Mouse (Mus musculus) adrenal gland, adult 8-10 months (tissue): ENCODE data around the gene Nr2f1. TPM values are rescaled to one million over a fixed set of nuclear protein-coding genes. Genes with fewer than 3 reads are reported as not detected.

Experiments
- DNase-seq: peaks from one replicate; pipeline ENCODE4 v3.0.0; 2022
- total RNA-seq, 4 experiments: library from RNA; stranded (reverse); gene quantifications; 2 replicates each; pipeline ENCODE4 v1.2.4; 2022

Nr2f1 gene
- total RNA-seq, 4 experiments from 2014 or later = 19.1 to 26.2 (median 21.7) TPM

DNA sequence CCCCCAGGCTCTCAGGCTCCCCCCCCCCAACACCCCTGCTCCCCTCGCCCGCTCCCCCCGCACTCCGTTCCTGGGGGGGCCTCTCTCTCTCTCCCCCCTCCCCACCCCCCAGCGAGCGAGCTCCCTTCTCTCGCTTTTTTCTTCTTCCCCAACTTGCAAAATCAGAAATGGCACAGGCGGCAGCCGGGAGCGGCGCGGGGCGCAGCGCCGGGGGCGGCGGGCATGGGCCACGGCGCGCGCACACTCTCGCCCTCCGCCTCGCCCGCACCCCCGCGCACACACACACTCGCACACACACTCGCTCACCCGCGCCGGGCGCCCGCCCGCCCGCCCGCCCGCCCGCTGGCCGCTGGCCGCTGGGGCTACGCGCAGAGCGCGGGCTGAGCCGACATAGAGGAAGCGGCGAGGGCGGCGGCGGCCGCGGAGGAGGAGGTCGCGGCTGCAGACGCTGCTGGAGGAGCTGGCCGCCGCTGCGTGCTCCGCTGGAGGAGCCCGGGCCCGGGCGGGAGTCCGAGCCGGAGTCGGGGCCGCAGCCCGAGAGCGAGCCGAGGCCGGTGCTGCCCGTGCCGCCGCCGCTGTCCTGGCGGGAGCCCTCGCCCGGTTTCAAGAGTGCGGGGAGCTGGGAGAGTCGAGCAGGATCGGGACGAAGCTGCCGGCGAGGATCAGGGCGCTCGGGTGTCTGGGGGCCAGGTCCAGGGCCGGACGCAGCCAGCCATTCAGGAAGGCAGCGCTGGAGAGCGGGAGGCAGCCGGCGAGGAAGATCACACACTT lies 501 bp downstream of the Nr2f1 start:
- DNase-seq = no peak

DNA sequence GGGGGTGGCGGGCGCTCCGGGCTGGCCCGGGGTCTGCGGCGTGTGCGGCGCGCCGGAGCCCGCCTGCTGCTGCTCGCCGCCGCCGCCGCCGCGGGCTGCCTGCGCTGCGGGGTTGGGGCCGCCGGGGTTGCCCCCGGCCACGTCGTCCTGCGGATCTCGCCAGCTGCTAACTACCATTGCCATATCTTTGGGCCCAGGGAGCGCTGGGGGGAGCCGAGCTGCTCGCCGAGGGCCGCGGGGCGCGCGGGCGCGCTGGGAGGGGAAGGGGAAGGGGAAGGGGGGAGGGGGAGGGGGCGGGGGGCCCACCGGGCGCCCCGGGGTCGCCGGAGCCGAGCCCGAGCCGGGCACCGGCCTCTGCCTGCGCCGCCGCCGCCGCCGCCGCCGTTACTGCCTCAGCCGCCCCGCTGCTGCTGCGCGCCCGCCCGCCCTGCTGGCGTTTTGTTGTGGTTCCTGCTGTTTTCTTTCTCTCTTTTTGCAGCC lies 1.1 kb downstream of the Nr2f1 start:
- DNase-seq = no peak

DNA sequence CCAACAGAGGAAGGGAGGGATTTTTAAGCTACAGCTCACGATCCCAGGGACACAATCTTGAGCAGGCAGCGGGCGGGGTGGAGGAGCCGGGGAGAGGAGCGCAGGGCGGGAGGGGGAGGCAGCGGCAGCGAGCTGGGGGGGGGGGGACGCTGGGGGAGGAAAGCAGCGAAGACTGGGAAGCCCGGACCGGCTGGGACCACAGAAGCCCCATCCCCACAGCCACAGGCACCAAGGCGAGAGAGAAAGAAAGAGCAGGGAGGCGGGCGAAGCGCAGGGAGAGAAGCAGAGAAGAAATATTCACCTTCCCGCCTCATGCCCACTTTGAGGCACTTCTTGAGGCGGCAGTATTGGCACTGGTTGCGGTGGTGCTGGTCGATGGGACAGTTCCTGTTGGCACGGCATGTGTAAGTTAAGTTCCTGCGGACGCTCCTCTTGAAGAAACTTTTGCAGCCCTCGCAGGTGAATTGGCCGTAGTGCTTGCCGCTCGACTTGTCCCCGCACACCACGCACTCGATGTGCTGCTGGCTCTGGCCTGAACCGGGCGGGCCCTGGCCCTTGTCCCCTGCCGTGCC lies 1.7 kb downstream of the Nr2f1 start:
- no peak for DNase-seq

DNA sequence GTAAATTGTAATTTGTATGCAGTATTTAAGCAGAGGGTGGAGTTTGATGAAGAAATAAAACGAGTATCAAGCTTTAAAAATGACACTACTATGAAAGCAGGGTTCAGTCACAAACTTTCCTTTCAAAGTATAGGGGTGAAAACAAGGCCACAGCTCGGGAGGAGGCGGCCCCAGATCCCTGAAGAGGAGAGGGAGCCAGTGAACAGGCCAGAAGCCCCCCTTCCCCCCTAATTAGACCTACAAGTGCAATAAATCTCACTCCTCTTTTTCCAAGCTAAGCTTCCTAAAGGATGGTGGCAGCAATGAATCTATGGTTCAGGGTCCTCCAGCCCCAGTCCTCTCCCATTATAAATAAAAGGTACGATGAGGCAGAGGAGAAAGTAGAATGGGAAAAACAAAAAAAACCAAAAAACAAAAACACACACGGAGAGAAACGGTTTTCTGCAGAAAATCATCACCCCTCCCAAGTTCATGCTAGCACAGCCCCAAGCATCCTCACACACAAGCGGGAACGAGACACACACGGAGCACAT lies 2.2 kb downstream of the Nr2f1 start:
- DNase-seq = no peak

DNA sequence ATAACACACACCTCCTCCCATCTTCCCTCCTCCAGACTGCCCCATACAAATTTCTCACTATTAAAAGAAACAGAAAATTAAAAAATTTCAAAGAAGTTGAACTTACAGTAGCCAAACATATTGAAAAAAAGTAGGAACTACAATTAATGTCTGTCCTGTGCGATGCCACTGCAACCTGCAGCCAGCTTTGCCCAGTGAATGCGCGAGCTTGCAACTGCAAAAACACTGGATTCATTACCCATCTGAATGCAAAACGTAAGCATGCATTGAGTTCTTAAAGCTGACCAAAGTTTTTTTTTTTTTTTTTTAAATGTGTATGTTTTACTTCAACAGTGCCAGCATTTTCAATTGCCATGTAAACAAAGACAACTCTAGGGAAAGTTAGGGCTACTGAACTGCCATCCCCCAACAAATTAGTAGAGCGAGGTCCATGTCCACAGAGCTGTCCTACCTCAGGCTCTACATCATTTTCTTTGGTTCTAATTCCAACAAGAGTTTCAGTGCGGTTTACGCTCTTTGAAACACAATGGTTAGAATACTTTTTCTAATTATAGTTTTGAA lies 3.2 kb downstream of the Nr2f1 start:
- no peak for DNase-seq

DNA sequence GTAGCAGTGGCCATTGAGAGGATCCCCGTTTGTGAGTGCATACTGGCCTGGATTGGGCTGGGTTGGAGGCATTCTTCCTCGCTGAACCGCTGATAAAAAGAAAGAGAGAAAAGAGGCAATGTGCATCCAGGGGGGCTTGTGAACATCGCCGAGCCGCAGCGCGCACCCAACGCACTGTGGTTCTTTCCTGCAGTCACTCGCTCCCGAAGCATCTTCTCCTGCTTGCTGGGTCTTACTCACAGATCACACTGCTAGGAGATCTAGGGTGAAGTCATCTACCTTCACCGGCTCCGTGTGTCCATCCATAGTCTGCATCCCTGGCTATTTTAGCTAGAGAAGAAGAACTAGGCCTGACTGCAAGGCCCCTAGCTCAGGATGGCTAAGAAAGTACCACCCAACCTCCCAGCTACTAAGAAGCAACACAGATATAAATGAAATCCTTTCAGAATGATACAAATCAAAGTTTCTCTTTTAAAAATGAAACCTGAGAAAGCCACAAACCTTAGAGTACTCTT lies 3.9 kb downstream of the Nr2f1 start:
- DNase-seq = no peak

DNA sequence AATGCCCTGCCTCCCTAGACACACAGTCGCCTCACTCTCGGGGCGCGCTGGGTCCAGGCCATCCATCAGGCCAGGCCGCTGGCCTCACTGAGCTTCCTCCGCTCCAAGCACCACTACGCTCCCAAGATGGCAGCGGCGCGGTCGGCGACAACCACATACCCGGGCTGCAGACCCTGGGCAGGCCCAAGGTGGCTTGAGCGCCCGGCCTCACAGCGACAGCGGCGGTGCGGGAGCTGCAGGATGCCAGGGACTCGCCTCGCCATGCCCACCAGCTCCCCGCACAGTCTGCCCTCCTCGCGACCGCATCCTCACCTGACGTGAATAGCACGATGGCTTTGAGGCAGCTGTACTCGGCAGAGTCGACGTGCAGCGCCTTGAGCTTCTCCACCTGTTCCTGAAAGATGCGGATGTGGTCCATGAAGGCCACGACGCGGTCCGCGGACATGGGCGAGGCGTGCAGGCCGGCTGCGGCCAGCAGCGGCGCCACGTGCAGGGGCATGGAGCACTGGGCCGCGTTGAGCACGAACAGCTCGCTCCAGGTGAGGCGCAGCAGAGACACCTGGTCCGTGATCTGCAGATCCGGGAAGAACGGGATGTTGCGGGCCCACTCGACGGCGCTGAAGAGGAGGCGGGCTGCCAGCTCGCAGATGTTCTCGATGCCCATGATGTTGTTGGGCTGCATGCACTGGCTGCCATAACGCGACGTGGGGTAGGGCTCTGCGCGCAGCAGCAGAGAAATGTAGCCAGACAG lies 4.5 kb downstream of the Nr2f1 start:
- no peak for DNase-seq

DNA sequence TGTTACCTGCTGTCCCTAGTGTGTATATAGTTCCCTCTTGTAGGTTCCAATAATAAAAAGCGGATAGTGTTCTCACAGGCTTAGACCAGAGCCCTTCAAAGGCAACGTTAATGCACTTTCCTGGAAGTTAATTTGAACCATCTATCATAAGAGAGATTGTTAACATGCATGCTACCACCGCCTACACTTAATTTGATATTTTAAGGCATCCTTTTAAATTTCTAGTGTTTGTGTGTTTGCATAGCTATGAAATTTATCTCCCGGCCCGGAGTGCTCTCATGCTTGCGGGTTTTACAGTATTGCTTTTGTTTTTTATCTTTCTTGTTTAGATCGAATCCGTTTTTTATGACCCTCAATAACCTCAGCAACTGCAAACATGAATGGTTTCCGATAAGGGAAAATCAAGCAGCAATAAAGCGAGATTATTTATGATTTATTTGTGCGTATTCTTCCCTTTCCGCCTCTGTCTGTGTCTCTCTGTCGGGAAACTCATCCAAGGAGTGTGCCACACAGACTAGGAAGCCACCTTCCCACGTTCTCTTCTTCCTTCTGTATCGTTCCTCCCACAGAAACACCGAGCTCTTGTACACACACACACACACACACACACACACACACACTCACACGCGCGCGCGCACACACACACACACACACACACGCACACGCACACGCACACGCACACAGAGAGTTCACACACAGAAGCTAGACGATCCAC lies 5.3 kb downstream of the Nr2f1 start:
- no peak for DNase-seq

DNA sequence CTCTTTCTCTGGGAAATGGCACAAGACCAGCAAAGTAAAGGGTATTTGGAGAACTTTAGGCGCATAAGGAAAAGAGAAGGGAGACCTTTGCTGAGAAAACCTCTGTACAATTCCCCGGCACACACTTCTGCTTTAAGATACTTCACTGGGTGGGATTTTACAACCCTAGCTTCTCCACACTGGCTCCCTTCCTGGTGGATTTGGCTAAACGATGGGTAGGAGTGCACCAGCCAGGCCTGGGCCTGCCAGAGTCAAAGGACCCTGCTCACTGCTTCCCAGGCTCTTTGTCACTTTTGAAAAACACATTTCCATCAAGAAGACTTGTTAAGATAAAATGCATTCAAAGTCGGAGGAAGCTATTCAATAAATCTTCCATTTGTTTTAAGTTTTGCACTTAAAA lies 6.3 kb downstream of the Nr2f1 start:
- no peak for DNase-seq

DNA sequence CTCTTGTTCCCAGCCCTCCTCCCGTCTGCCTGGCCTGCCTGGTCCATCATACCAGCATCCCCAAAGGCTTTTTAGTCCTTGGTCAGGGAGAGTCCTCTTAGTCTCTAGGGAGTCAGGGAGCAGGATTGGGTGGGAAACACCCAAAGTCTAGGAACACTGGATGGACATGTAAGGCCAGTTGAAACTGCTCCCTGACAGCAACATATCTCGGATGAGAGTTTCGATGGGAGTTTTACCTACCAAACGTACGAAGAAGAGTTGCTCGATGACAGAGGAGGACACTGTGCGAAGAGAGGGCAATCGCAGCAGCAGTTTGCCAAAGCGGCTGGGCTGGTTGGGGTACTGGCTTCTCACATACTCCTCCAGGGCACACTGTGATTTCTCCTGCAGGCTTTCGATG lies 10.0 kb downstream of the Nr2f1 start:
- no peak for DNase-seq

DNA sequence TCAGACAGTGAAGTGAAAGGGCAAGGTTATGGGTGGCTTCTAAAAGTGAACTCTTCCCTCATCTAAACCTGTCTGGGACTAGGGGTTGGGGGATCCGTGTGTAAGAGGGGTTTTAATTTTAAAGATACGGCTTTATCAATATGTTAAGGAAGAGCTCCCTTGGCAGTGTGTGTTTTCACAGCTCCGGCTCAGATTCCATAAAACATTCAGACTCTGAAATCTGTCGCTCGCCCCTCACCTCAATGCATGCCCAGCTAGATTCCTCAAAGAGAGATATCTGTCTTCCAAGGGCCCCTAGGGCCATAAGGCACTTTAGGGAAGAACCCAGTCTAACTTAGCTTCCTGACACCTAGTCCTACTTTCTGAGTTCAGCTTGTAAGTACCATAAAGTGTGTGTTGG lies 11.7 kb downstream of the Nr2f1 start:
- no peak for DNase-seq

DNA sequence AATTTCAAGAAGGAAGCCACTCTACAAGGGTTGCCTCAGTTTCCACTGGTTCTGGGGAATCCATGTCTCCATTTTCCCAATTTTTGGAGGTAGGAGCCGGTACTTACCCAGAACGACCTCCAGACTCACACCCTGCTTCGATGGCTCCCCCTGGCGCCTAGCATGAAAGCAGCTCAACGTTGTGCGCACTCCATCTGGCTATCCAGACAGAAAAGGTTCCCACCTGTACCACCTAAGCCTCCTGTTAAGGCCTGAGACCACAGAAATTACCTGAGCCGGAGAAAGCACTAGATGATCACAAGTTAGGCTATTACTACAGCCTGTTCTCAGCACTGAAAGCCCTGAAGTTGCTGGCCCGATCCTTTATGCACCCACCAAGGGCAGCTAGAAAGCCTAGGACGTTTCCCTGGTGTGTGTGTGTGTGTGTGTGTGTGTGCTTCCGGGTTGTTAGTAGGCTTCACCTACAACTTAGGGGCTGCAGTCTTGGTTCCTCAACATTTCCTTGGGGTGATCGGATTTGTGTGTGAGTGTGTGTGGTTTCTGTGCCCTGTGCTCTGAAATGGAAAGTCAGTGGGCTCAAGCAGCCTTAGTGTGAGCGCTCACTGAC lies 13.1 kb downstream of the Nr2f1 start:
- DNase-seq = no peak

DNA sequence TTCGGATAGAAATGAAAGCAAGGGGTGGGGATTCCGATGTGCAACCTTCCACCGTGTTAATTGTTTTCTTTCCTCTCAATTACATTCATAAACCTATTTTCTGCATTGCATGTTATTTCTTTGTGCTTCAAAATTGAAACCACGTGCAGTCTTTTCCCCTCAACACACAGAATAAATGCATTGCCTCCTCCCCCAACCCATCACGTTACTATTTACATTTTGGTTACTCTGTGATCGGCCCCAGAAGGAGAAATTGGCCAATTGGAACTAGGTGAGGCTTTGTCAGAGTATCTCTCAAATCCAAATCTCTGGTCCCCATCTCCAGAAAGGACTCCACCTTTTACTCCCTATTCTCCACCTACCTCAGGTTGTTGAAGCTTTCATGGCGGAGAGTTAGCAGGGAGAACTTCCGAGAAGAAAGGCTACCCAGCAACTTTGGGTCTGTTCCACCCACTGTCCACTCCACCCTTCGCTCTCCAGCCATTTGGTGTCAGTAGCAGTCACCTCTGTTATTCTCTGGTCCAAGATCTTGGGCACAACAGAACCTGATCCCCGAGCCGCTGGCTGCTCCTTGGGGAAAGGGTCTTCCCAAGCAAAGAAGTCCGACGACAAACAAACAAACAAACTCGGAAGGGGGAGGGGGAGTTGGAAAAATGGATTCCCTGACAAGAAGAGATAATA lies 14.6 kb downstream of the Nr2f1 start:
- no peak for DNase-seq

DNA sequence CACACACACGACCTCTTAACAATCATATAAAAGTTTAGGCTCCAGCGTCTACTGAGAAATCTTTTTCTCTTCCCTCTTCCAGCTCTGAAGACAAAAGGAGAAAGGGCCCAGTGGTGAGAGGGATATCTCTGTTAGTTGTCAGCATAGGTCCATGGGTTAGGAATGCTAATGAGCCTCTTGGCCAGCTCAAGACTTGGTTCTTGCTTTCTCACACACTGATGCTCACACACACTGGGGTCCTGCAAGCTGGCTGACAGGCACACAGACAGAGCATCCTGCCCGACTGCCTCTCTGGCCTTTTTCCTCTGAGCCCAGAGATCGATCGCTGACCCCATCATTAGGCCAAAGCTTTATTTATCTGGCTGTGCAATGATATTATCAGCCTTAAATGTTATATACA lies 15.6 kb downstream of the Nr2f1 start:
- no peak for DNase-seq

DNA sequence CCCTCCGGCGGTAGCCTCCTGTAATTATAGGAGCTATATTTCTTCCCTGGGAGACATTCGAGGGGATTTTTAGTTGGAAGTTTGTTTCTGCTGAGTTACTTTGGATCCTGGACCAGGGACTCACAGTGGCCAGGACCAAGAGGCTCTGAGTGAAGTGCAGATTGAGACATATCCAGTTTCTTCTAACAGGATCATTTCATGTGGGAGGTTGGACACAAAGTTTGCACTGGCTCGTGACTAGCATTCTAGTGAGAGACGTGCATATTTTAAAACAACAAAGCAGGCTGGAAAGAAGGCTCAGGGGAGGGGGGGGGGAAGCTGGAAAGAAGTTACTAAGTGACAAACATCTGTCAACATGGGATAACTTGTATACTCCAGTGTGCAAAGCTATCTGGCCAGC lies 16.6 kb downstream of the Nr2f1 start:
- no peak for DNase-seq

DNA sequence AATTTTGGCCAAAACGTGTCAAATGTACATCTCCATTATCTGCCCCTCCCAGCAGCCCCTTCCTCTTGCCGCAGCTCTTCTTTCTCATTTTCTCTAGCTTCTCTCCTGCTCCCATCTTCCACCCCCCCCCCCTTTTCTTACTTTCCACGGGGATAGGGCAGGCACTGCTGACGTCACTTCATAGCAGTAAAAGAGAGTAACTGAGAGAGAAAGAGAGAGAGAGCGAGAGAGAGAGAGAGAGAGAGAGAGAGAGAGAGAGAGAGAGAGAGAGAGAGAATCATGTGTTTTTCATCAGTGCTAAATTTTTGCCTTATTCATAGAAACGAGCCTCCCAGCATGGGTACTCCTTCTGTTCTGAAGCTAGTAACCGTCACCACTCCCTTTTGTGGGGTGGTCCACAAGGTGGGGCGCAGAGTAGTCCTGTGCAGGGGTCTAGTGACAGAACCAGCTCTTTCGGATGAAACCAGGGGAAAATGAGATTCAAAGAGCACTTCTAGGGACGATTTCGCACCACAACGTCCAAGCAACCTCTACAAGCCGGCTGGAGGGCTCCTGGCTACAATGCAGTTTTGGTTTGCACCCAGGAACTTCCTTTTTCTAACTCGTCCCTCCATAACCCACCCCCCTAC lies 17.5 kb downstream of the Nr2f1 start:
- DNase-seq = no peak

DNA sequence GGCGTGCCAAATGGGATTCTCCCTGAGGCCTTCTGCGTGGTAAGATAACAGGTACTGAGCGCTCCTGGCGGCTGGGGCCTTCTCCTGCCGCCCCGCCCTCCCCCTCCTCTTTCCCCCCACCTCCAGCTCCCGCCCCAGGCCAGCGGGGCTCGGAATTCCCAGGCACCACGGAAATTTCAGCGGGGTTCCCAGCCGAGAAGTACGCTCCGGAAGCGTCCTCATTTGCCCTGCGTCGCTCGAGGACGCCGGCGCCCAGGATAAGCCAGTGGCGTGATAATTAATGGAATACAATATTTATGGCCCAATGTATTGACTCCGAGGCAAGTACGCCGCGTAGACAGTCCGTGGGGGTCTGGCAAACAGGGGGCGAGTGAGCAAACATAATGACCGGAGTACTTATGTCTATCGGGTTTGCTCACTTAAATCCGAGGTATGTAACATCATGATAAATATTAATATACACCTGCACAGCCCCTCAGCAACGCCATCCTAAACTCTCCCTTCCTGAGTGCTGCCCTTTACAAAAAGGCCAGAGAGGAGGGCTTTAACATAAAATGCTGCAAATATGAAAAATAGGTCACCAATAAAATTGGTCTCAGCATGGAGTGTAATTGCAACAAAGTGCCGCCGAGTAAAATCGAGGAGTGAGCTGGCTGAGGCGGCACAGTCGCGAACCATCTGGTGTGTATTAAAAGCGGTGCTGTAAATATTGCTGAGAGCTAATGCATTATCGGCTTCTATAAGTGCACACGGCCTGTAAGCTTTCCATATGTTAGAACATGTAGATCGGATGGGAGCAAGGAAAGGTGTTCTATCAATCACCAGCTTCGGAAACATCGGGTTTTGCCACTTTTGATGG lies 18.3 kb downstream of the Nr2f1 start:
- no peak for DNase-seq

DNA sequence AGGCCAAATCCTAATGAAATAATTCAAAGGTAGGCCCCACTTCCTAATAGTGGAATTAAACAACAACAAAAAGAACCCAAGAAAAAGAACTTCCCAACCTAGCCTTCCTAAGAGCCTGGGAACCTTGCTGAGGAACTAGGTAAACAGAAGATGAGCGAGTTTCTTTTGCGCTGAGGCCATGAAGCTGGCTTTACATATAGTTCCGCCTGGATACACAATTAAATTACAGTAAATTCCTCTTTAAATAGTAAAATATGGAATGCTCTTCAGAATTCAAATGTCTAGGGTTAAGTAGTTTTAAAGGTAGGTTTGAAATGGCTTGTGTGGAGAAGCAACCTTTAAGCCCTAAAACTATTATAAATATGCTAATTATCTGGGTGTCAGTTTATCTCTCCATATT lies 19.3 kb downstream of the Nr2f1 start:
- DNase-seq = no peak

DNA sequence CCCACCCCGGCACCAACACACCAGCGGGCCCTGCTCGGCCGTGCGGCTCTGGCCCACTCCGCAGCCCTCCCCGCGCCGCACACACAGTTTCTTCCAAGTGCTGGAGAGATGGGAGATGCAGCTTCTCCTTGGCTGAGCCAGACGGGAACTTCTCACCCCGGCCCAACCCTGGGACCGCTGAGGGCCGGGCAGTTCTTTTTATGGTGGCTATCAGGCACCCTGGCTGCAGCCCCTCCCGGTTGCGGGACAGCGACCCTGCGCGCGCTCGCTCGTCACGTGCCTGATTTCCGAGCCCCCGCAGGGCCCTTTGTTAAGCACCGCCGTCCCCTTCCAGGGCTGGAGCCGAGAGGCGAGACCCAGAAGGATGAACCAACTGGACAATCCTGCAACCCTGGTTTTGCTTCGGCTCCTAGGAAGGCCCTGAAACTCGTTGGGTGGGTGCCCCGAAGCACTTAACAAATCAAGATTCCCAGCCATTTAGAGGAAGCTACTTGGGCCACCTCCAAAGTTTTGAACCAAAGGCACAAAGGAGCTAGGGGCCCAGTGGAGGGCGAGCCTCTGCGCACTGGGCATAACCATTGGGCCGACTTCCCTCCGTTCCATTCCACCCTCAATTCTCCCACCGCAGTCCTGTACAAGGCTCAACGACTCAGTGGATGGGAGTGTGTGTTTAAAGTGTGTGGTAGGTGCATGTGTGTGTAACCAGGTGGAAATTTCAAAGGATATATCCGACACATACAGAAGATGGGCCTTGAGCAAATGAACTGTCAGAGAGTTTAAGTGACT lies 20.1 kb downstream of the Nr2f1 start:
- DNase-seq = no peak
